Mouse (Mus musculus) bone marrow macrophage, adult 2 months (primary cell): ENCODE measurements around the gene Lgmn.

Experiments used
- CTCF ChIP-seq: IDR thresholded peaks from 2 replicates; pipeline ENCODE4 v1.5.1; 2012; ENCODE audit warnings: low read depth, mild to moderate bottlenecking, low read length, moderate library complexity
- POLR2A ChIP-seq: IDR thresholded peaks from 2 replicates; pipeline ENCODE4 v1.6.1; 2012; ENCODE audit warnings: mild to moderate bottlenecking, low read depth, low read length, borderline replicate concordance

DNA sequence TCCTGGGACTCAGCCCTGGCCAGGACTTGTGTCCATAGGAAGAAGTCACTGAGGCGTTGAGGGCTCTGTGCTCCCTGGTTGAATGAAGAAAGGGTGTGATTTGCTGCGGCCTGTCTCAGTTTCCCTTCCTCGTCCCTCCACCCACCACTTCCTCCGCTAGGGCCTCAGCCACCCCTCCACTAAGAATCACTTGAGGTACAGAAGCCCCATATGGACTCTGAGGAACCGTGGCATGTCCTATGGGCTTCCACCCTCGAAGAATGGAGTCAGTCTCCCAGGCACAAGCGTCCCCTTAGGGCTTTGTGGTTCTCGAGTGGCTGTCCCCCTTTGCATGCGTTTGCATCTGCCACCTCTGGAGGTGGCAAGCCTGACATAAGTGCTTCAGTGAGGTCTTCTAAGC is 56.3 kb downstream of the Lgmn start:
- no peak for TF ChIP-seq CTCF
- no peak for TF ChIP-seq POLR2A
